Mouse (Mus musculus) ovary, adult 18-20 months (tissue): ENCODE data around the gene Bcl2.
"Not testable (repeated sequence)": the region's sequence is repeated elsewhere in the genome, so short reads cannot be mapped to it uniquely, and the experiment has no call there.

Experiments
- DNase-seq: peaks from one replicate; pipeline ENCODE4 v3.0.0; 2022; ENCODE audit warnings: low spot score, mixed read lengths

The Bcl2 gene

GRCm38 (mm10) chr1:106553846-106554802 lies 159.9 kb downstream of the Bcl2 start:
- DNase-seq = no peak

- DNase-seq = no peak
Observed at GRCm38 (mm10) chr1:106552856-106553255, 161.2 kb downstream of the Bcl2 start.

- DNase-seq = no peak
Observed at GRCm38 (mm10) chr1:106550580-106550979, 163.5 kb downstream of the Bcl2 start.

GRCm38 (mm10) chr1:106549025-106549424 lies 165.0 kb downstream of the Bcl2 start:
- DNase-seq = no peak

- no peak for DNase-seq
Observed at GRCm38 (mm10) chr1:106544817-106545612, 169.1 kb downstream of the Bcl2 start.

- no peak for DNase-seq
Observed at GRCm38 (mm10) chr1:106542731-106543130, 171.3 kb downstream of the Bcl2 start.

GRCm38 (mm10) chr1:106541851-106542250 lies 172.2 kb downstream of the Bcl2 start:
- DNase-seq = no peak

- DNase-seq = no peak
Observed at GRCm38 (mm10) chr1:106540130-106540529, 173.9 kb downstream of the Bcl2 start.

GRCm38 (mm10) chr1:106539029-106539428 lies 175.0 kb downstream of the Bcl2 start:
- DNase-seq = no peak

GRCm38 (mm10) chr1:106534835-106535234 lies 179.2 kb downstream of the Bcl2 start:
- DNase-seq = not testable (repeated sequence)

- no peak for DNase-seq
Observed at GRCm38 (mm10) chr1:106529570-106529969, 184.5 kb downstream of the Bcl2 start.

- no peak for DNase-seq
Observed at GRCm38 (mm10) chr1:106527537-106527936, 186.5 kb downstream of the Bcl2 start.

GRCm38 (mm10) chr1:106526751-106527150 lies 187.3 kb downstream of the Bcl2 start:
- no peak for DNase-seq

- no peak for DNase-seq
Observed at GRCm38 (mm10) chr1:106526112-106526511, 188.0 kb downstream of the Bcl2 start.

- DNase-seq = no peak
Observed at GRCm38 (mm10) chr1:106523741-106524140, 190.3 kb downstream of the Bcl2 start.

GRCm38 (mm10) chr1:106523009-106523408 lies 191.1 kb downstream of the Bcl2 start:
- no peak for DNase-seq

- DNase-seq = no peak
Observed at GRCm38 (mm10) chr1:106517591-106518177, 196.4 kb downstream of the Bcl2 start.

- no peak for DNase-seq
Observed at GRCm38 (mm10) chr1:106517099-106517498, 197.0 kb downstream of the Bcl2 start.

- DNase-seq = no peak
Observed at GRCm38 (mm10) chr1:106515611-106516010, 198.5 kb downstream of the Bcl2 start.

- DNase-seq = no peak
Observed at GRCm38 (mm10) chr1:106513890-106514643, 200.0 kb downstream of the Bcl2 start.

- no peak for DNase-seq
Observed at GRCm38 (mm10) chr1:106513481-106513880, 200.6 kb downstream of the Bcl2 start.

GRCm38 (mm10) chr1:106511593-106511992 lies 202.5 kb downstream of the Bcl2 start:
- DNase-seq = peak; percentile 18
